Mouse (Mus musculus) telencephalon, adult 2 months (tissue): ENCODE measurements around the gene Trim69.
A peak's percentile ranks its signal among the peaks of the same experiment; 100 is the strongest.

ENCODE experiments used
- DNase-seq: peaks from one replicate; pipeline ENCODE4 v3.0.0-alpha.2; 2011; ENCODE audit warnings: low read depth, low spot score

Gene Trim69

GRCm38 (mm10) chr2:122153681-122154365, 6.7 kb upstream of the Trim69 start:
- no peak for DNase-seq

GRCm38 (mm10) chr2:122154479-122154878, 6.0 kb upstream of the Trim69 start:
- no peak for DNase-seq

- DNase-seq = no peak
Observed at GRCm38 (mm10) chr2:122155292-122155691, 5.2 kb upstream of the Trim69 start.

GRCm38 (mm10) chr2:122156051-122156700, 4.3 kb upstream of the Trim69 start:
- no peak for DNase-seq

- no peak for DNase-seq
Observed at GRCm38 (mm10) chr2:122157561-122157960, 2.9 kb upstream of the Trim69 start.

- no peak for DNase-seq
Observed at GRCm38 (mm10) chr2:122158362-122158802, 2.1 kb upstream of the Trim69 start.

- DNase-seq = no peak
Observed at GRCm38 (mm10) chr2:122159667-122160066, 833 bp upstream of the Trim69 start.

- no peak for DNase-seq
Observed at GRCm38 (mm10) chr2:122161542-122161941, 1.0 kb downstream of the Trim69 start.

GRCm38 (mm10) chr2:122162529-122162928, 2.0 kb downstream of the Trim69 start:
- no peak for DNase-seq

GRCm38 (mm10) chr2:122163430-122164195, 3.1 kb downstream of the Trim69 start:
- DNase-seq = peak; percentile 72

- DNase-seq = peak; percentile 23
Observed at GRCm38 (mm10) chr2:122164293-122164692, 3.8 kb downstream of the Trim69 start.

- DNase-seq = no peak
Observed at GRCm38 (mm10) chr2:122171292-122171691, 10.8 kb downstream of the Trim69 start.

GRCm38 (mm10) chr2:122172188-122172587, 11.7 kb downstream of the Trim69 start:
- DNase-seq = no peak

GRCm38 (mm10) chr2:122180051-122180822, 19.7 kb downstream of the Trim69 start:
- DNase-seq = no peak

GRCm38 (mm10) chr2:122185086-122185485, 24.6 kb downstream of the Trim69 start:
- no peak for DNase-seq

- DNase-seq = no peak
Observed at GRCm38 (mm10) chr2:122186106-122186505, 25.6 kb downstream of the Trim69 start, which contains the start of the genes Patl2 and Terb2. TSS of gene Patl2 (minus strand) at chr2:122186189. TSS of gene Terb2 (plus strand) at chr2:122186272.

GRCm38 (mm10) chr2:122186751-122187150, 26.3 kb downstream of the Trim69 start:
- DNase-seq = no peak

- no peak for DNase-seq
Observed at GRCm38 (mm10) chr2:122191849-122192248, 31.3 kb downstream of the Trim69 start.

- DNase-seq = peak; percentile 54
Observed at GRCm38 (mm10) chr2:122194509-122194929, 34.0 kb downstream of the Trim69 start.

- no peak for DNase-seq
Observed at GRCm38 (mm10) chr2:122201501-122201900, 41.0 kb downstream of the Trim69 start.

- no peak for DNase-seq
Observed at GRCm38 (mm10) chr2:122206440-122207107, 46.1 kb downstream of the Trim69 start.
